Mouse (Mus musculus) ES-E14 (cell line): ENCODE results near the gene Hirip3.

Experiments
- CHD2 ChIP-seq: IDR thresholded peaks from 2 replicates; pipeline ENCODE4 v1.6.1; 2014; ENCODE audit warnings: mild to moderate bottlenecking, low read depth, low read length, inconsistent platforms
- HCFC1 ChIP-seq: IDR thresholded peaks from 2 replicates; pipeline ENCODE4 v1.6.1; 2012; ENCODE audit warnings: low read length, inconsistent platforms, borderline replicate concordance; ENCODE audit not compliant: insufficient read depth
- MAFK ChIP-seq: IDR thresholded peaks from 2 replicates; pipeline ENCODE4 v1.6.1; 2014; ENCODE audit warnings: mild to moderate bottlenecking, low read depth, low read length, inconsistent platforms; ENCODE audit not compliant: insufficient read depth
- ZC3H11A ChIP-seq: IDR thresholded peaks from 2 replicates; pipeline ENCODE4 v1.6.1; 2012; ENCODE audit warnings: low read depth, mild to moderate bottlenecking, inconsistent platforms, low read length, borderline replicate concordance
- ZNF384 ChIP-seq: IDR thresholded peaks from 2 replicates; pipeline ENCODE4 v1.6.1; 2012; ENCODE audit warnings: low read depth, low read length, inconsistent platforms

DNA sequence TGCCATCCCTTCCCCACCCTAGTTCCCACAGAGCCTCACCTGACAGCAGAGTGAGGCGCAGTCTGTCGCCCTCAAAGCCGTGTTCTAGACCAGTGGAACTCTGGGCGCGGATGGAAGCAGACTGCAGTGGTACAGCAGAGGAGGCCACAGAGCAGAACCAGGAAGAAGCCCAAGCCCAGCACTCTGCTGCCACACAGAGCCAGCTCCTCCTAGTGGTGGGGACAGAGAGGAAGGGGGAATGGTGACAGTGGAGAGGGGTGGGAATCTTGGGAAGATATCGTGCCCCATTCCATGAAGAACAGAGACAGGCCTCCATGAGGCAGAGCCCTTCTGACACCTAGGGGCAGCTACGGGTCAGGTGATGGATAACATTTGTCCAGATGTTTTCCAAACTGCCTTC lies 27.1 kb downstream of the Hirip3 start:
- TF ChIP-seq ZC3H11A = no peak
- no peak for TF ChIP-seq MAFK
- TF ChIP-seq ZNF384 = no peak
- TF ChIP-seq CHD2 = no peak
- TF ChIP-seq HCFC1 = no peak
